Comparison of ENCODE assay signal across 8 mouse cellular contexts in the genomic region with DNA sequence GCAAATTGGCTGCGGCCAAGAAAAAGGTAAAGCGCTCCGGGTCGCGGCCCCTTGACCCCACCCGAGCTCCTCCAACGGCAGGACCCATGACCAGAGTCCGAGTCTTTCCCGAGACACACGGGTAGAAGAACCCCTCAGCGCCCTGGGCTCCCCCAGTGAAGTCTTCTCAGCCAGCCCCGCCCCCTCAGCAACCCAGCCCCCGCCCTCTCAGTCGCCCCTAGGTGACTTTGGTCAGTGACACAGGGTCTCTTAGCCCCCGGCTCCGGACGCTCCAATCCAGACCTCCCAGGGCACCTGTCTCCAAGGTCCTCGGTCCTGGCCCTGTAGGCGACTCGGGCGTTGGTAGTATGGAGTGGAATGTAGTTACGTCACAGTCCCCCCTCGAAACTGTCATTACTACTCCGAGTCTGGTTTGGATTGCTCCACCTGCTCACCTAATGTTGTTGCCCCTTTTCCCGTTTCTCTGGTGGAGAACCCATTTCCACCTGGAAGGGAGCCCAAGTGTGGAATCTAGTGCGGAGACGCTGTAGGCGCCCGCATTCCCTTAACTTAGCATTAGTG. TPM values are rescaled to one million over a fixed set of nuclear protein-coding genes. Genes with fewer than 3 reads are reported as not detected.
DNase-seq lines count a peak whose midpoint lies in the region; ATAC-seq and TF ChIP-seq lines count a peak whose summit lies in the region.

No protein-coding gene starts in this region.

- 3% methylated on average over 28 of the region's 29 CpGs for WGBS in forebrain, embryonic 15.5 days
- 3% methylated on average over 25 of the region's 29 CpGs for WGBS in liver, embryonic 11.5 days

- H3K9ac ChIP-seq in MEL (ENCODE audit: control insufficient read depth, low read depth, low read length, poor library complexity, severe bottlenecking): peak overlapping the region; percentile 94
- peak overlapping the region; percentile 94 for H3K9ac ChIP-seq in forebrain, embryonic 15.5 days (replicated peaks)
- H3K9ac ChIP-seq in liver, embryonic 11.5 days (ENCODE audit: low read depth, low read length): peak overlapping the region; percentile 71

- peak overlapping the region; percentile 71 for H3K4me3 ChIP-seq in gastrocnemius, adult 2 months
- H3K4me3 ChIP-seq in MEL (ENCODE audit: control insufficient read depth in 1 of 2, insufficient read depth in 1 of 2, low read depth in 2 of 2, low read length in 2 of 2) (peak overlapping the region; percentile 95 to 96), myocyte (peak overlapping the region; percentile 88)
- H3K4me3 ChIP-seq in forebrain, embryonic 15.5 days: peak overlapping the region; percentile 89
- H3K4me3 ChIP-seq in liver, embryonic 11.5 days (ENCODE audit: low read depth, low read length): peak overlapping the region; percentile 87

- H3K27me3 ChIP-seq in MEL (ENCODE audit: control insufficient read depth in 1 of 2, insufficient read depth in 2 of 2, low read length in 2 of 2) (no peaks in the 10 kb centered on the region), myocyte (ENCODE audit: control insufficient read depth, insufficient read depth, insufficient read length) (no peaks in the 10 kb centered on the region)
- no peaks in the 10 kb centered on the region for H3K27me3 ChIP-seq in forebrain, embryonic 15.5 days
- no peaks in the 10 kb centered on the region for H3K27me3 ChIP-seq in liver, embryonic 11.5 days (replicated peaks; ENCODE audit: control insufficient read depth, insufficient read depth, low read length)

- intact Hi-C loops in gastrocnemius, adult 2 months (cut with DNase I): loop anchor here (5.0 kb wide), 2 partner anchors 136 to 151 kb away; a partner anchor contains a TSS
- intact Hi-C loops in gastrocnemius, postnatal 14 days (cut with DNase I; ENCODE audit: low total_unique reads): no loop called here

- no peak for TF ChIP-seq CTCF in gastrocnemius, adult 2 months (IDR thresholded peaks at IDR 0.05)
- no peak for TF ChIP-seq CTCF in MEL (IDR thresholded peaks at IDR 0.05 in 2 of 3, conservative IDR thresholded peaks at IDR 0.05 in 1 of 3; ENCODE audit: control insufficient read depth in 1 of 3, insufficient read depth in 1 of 3, low read depth in 2 of 3, low read length in 3 of 3, poor library complexity in 1 of 3, severe bottlenecking in 1 of 3)

- TF ChIP-seq POLR2A in MEL (IDR thresholded peaks at IDR 0.05; ENCODE audit: control insufficient read depth in 1 of 2, insufficient read depth in 1 of 2, low read depth in 1 of 2, low read length in 2 of 2, poor library complexity in 1 of 2) (no peak), myocyte (IDR thresholded peaks at IDR 0.05; ENCODE audit: insufficient read length, low read depth) (no peak)

- H3K4me1 ChIP-seq in MEL (ENCODE audit: control insufficient read depth in 1 of 2, insufficient read depth in 2 of 2, low read length in 2 of 2): peaks cover 3 to 12% of the 10 kb centered on the region in 2 experiments
- peaks cover 28% of the 10 kb centered on the region for H3K4me1 ChIP-seq in forebrain, embryonic 15.5 days
- H3K4me1 ChIP-seq in liver, embryonic 11.5 days (replicated peaks; ENCODE audit: control insufficient read depth, insufficient read depth, low read length): peaks cover 13% of the 10 kb centered on the region

- peak overlapping the region; percentile 98 for H3K27ac ChIP-seq in gastrocnemius, adult 2 months
- peak overlapping the region; percentile 47 for H3K27ac ChIP-seq in MEL (ENCODE audit: control insufficient read depth, low read depth, low read length)
- H3K27ac ChIP-seq in forebrain, embryonic 15.5 days (replicated peaks): peak overlapping the region; percentile 63
- H3K27ac ChIP-seq in liver, embryonic 11.5 days (ENCODE audit: low read depth, low read length): peak overlapping the region; percentile 20; the same call in 1 of the 2 replicates

- ATAC-seq in forebrain, embryonic 15.5 days (replicated peaks): peak; percentile 50
- peak; percentile 52 for ATAC-seq in liver, embryonic 11.5 days (replicated peaks; ENCODE audit: low FRiP score)

- H3K9me3 ChIP-seq in MEL (replicated peaks; ENCODE audit: insufficient read depth, low read length): no peaks in the 10 kb centered on the region
- H3K9me3 ChIP-seq in forebrain, embryonic 15.5 days: no peaks in the 10 kb centered on the region
- no peaks in the 10 kb centered on the region for H3K9me3 ChIP-seq in liver, embryonic 11.5 days (ENCODE audit: control insufficient read depth, low read length)

- TF ChIP-seq EP300 in MEL (IDR thresholded peaks at IDR 0.05; ENCODE audit: low read depth in 1 of 2, low read length in 2 of 2): no peak

- H3K4me2 ChIP-seq in forebrain, embryonic 15.5 days (replicated peaks): peak overlapping the region; percentile 87
- H3K4me2 ChIP-seq in liver, embryonic 11.5 days: peak overlapping the region; percentile 82
- H3K4me2 ChIP-seq in myocyte (ENCODE audit: low read depth): peak overlapping the region; percentile 86

- DNase-seq in gastrocnemius, adult 2 months: no peak
- no peak for DNase-seq in gastrocnemius, postnatal 25 days
- DNase-seq in MEL (ENCODE audit: low read depth, low spot score): peak; percentile 71
- no peak for DNase-seq in liver, embryonic 11.5 days (ENCODE audit: low spot score)
- DNase-seq in gastrocnemius, postnatal 14 days: no peak
- no peak for DNase-seq in adrenal gland, adult 2 months

- peak overlapping the region; percentile 62 for H3ac ChIP-seq in myocyte (ENCODE audit: control insufficient read depth, insufficient read length)

- peaks cover 36% of the 10 kb centered on the region for H3K79me2 ChIP-seq in MEL (ENCODE audit: control insufficient read depth, insufficient read depth, low read length, poor library complexity)
- H3K79me2 ChIP-seq in myocyte (ENCODE audit: control insufficient read depth, insufficient read depth): peaks cover 51% of the 10 kb centered on the region

- H3K36me3 ChIP-seq in MEL (ENCODE audit: control insufficient read depth in 1 of 2, insufficient read depth in 2 of 2, low read length in 2 of 2) (peaks cover 3 to 19% of the 10 kb centered on the region in 2 experiments), myocyte (ENCODE audit: control insufficient read depth, insufficient read depth) (peaks cover 7% of the 10 kb centered on the region)
- peaks cover 24% of the 10 kb centered on the region for H3K36me3 ChIP-seq in forebrain, embryonic 15.5 days
- H3K36me3 ChIP-seq in liver, embryonic 11.5 days (ENCODE audit: control insufficient read depth, insufficient read depth, low read length): peaks cover 7% of the 10 kb centered on the region

- TF ChIP-seq RAD21 in MEL (IDR thresholded peaks at IDR 0.05; ENCODE audit: low read depth, low read length): no peak

RNA-seq across cellular contexts. Expression of a gene that starts 0.6 kb away (rescaled TPM):
- total RNA-seq in gastrocnemius, adult 2 months (2021): 100 to 1,000 TPM; 118 to 175 TPM
- 100 to 1,000 TPM; 112 to 120 TPM for total RNA-seq in gastrocnemius, postnatal 25 days (2021)
- 342 and 371 TPM in 2 replicates for total RNA-seq in MEL (2012; rRNA removed)
- 100 to 1,000 TPM in 1 of 2 experiments, not detected in 1; 480 TPM for polyA plus RNA-seq in MEL (2012; ENCODE audit: insufficient read depth in 1 of 2, insufficient read length in 2 of 2, low read depth in 1 of 2, low replicate concordance in 2 of 2, missing spikeins in 1 of 2)
- polyA plus RNA-seq in forebrain, embryonic 15.5 days (2015; fragmentation: Nextera tagmentation; extraction: Ambion mirVana): 369 and 379 TPM in 2 replicates
- 369 and 385 TPM in 2 replicates for polyA plus RNA-seq in liver, embryonic 11.5 days (2014; fragmentation: Nextera tagmentation; extraction: Ambion mirVana)
- polyA plus RNA-seq in myocyte (2012; fragmentation: generic; extraction: Trizol): 253 TPM
- total RNA-seq in gastrocnemius, postnatal 14 days (2021): 100 to 1,000 TPM; 117 to 120 TPM
- total RNA-seq in adrenal gland, adult 2 months (2021): 100 to 1,000 TPM; 324 to 358 TPM
- 317 and 318 TPM in 2 replicates for polyA plus RNA-seq in adrenal gland, adult 2 months (2012; rRNA removed)

RNA-seq across cellular contexts. Expression of a gene that starts 1.3 kb away (rescaled TPM):
- total RNA-seq in gastrocnemius, adult 2 months (2021): 10 to 100 TPM; 56.0 to 62.9 TPM
- total RNA-seq in gastrocnemius, postnatal 25 days (2021): 10 to 100 TPM; 53.5 to 57.4 TPM
- 20.3 TPM in 2 replicates for total RNA-seq in MEL (2012; rRNA removed)
- polyA plus RNA-seq in MEL (2012; ENCODE audit: insufficient read depth in 1 of 2, insufficient read length in 2 of 2, low read depth in 1 of 2, low replicate concordance in 2 of 2, missing spikeins in 1 of 2): 10 to 100 TPM in 1 of 2 experiments, not detected in 1; 38.6 TPM
- 24.7 and 27.4 TPM in 2 replicates for polyA plus RNA-seq in forebrain, embryonic 15.5 days (2015; fragmentation: Nextera tagmentation; extraction: Ambion mirVana)
- 18.8 and 19.7 TPM in 2 replicates for polyA plus RNA-seq in liver, embryonic 11.5 days (2014; fragmentation: Nextera tagmentation; extraction: Ambion mirVana)
- 60.7 TPM for polyA plus RNA-seq in myocyte (2012; fragmentation: generic; extraction: Trizol)
- total RNA-seq in gastrocnemius, postnatal 14 days (2021): 10 to 100 TPM; 58.4 to 62.1 TPM
- total RNA-seq in adrenal gland, adult 2 months (2021): 10 to 100 TPM; 81.1 to 82.9 TPM
- 25.8 and 31.5 TPM in 2 replicates for polyA plus RNA-seq in adrenal gland, adult 2 months (2012; rRNA removed)

RNA-seq across cellular contexts. Expression of a gene that starts 28.5 kb away (rescaled TPM):
- 10 to 100 TPM in 1 of 2 experiments, 1 to 10 TPM in 1; 9.8 to 12.9 TPM for total RNA-seq in gastrocnemius, adult 2 months (2021)
- 10 to 100 TPM; 12.0 to 13.0 TPM for total RNA-seq in gastrocnemius, postnatal 25 days (2021)
- 60.1 and 73.7 TPM in 2 replicates for total RNA-seq in MEL (2012; rRNA removed)
- 10 to 100 TPM in 1 of 2 experiments, not detected in 1; 60.6 TPM for polyA plus RNA-seq in MEL (2012; ENCODE audit: insufficient read depth in 1 of 2, insufficient read length in 2 of 2, low read depth in 1 of 2, low replicate concordance in 2 of 2, missing spikeins in 1 of 2)
- 91.5 and 95.3 TPM in 2 replicates for polyA plus RNA-seq in forebrain, embryonic 15.5 days (2015; fragmentation: Nextera tagmentation; extraction: Ambion mirVana)
- polyA plus RNA-seq in liver, embryonic 11.5 days (2014; fragmentation: Nextera tagmentation; extraction: Ambion mirVana): 57.3 and 59.5 TPM in 2 replicates
- 32.1 TPM for polyA plus RNA-seq in myocyte (2012; fragmentation: generic; extraction: Trizol)
- total RNA-seq in gastrocnemius, postnatal 14 days (2021): 10 to 100 TPM; 14.7 to 15.2 TPM
- total RNA-seq in adrenal gland, adult 2 months (2021): 100 to 1,000 TPM; 116 to 148 TPM
- polyA plus RNA-seq in adrenal gland, adult 2 months (2012; rRNA removed): 202 and 249 TPM in 2 replicates

RNA-seq across cellular contexts. Expression of a gene that starts 52.1 kb away (rescaled TPM):
- total RNA-seq in gastrocnemius, adult 2 months (2021): 10 to 100 TPM; 11.5 TPM
- 10 to 100 TPM; 13.7 to 14.7 TPM for total RNA-seq in gastrocnemius, postnatal 25 days (2021)
- total RNA-seq in MEL (2012; rRNA removed): 30.7 and 34.2 TPM in 2 replicates
- polyA plus RNA-seq in MEL (2012; ENCODE audit: insufficient read depth in 1 of 2, insufficient read length in 2 of 2, low read depth in 1 of 2, low replicate concordance in 2 of 2, missing spikeins in 1 of 2) (10 to 100 TPM in 1 of 2 experiments, not detected in 1; 42.8 TPM), myocyte (2012; fragmentation: generic; extraction: Trizol) (14.7 TPM)
- 29.9 and 34.5 TPM in 2 replicates for polyA plus RNA-seq in forebrain, embryonic 15.5 days (2015; fragmentation: Nextera tagmentation; extraction: Ambion mirVana)
- 35.7 and 37.1 TPM in 2 replicates for polyA plus RNA-seq in liver, embryonic 11.5 days (2014; fragmentation: Nextera tagmentation; extraction: Ambion mirVana)
- 10 to 100 TPM; 14.4 to 17.3 TPM for total RNA-seq in gastrocnemius, postnatal 14 days (2021)
- total RNA-seq in adrenal gland, adult 2 months (2021): 10 to 100 TPM; 32.5 to 40.4 TPM
- 42.8 and 49.6 TPM in 2 replicates for polyA plus RNA-seq in adrenal gland, adult 2 months (2012; rRNA removed)

Comparison
In these comparisons a context has a peak if more than half of its experiments do, and no peak if none do; other contexts are left out.
1. H3K27ac ChIP-seq: peak in every context shown above with its lines; median percentile 98 in gastrocnemius, adult 2 months; 63 in forebrain, embryonic 15.5 days; 47 in MEL; 20 in liver, embryonic 11.5 days.